Mouse (Mus musculus) telencephalon, adult 2 months (tissue): ENCODE results near the gene Ckap4.
"Not testable (repeated sequence)": the region's sequence is repeated elsewhere in the genome, so short reads cannot be mapped to it uniquely, and the experiment has no call there.

Experiments
- DNase-seq: peaks from one replicate; pipeline ENCODE4 v3.0.0-alpha.2; 2011; ENCODE audit warnings: low read depth, low spot score

Gene Ckap4

DNA sequence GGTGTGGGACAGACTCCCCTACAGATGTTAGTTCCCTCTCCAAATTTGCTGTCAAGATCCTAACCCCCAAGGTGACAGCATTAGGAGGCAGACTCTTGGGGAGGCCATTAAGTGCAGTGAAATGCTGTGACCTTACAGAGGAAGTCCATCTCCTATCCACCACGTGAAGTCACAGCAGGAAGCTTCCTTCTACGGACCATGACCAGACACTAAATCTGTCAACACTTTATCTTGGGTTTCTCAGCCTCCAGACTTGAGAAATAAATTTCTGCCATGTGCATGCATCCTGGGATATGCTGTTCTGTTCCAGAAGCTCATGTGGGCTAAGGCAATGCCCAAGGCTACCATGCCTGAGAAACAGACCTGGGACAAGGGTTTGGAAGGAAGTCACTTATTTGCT, 35.0 kb downstream of the Ckap4 start:
- no peak for DNase-seq

DNA sequence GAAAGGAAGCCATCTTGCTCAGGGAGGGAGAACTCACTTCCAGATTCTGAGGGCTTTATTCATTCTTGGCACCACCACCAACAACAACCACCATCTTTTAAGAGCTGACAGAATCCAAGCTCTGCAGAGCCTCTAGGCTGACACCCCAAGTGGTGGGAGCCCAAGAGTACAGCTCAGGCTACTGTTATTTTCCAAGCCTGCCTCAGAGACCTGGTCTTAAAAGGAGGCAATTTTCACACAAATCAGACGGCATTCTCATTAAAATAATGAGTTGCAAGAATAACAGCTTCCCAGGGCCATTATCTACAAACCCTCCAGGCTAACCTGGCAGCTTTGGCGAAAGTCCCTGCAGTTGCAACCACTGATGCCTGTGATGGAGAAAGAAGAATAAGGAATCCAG, 37.1 kb downstream of the Ckap4 start:
- no peak for DNase-seq

DNA sequence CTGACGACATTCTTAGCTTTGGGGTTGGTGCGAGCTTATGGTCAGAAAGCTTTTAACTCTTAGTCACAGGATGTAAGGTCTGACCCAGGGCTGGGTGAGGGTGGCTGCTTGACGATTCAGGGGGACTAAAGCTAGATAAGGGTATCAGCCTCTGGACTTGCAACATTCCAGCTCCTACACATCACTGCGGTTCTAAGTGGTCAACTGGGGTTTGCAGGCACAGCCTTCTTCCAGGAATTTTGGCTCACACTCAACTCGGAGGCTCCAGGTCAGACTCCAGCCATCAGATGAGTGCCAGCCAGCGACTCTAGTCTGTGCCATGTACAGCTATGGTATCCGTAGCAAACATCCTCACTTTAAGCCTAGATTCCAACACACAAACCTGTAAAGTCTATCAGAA, 39.4 kb downstream of the Ckap4 start:
- DNase-seq: no peak

DNA sequence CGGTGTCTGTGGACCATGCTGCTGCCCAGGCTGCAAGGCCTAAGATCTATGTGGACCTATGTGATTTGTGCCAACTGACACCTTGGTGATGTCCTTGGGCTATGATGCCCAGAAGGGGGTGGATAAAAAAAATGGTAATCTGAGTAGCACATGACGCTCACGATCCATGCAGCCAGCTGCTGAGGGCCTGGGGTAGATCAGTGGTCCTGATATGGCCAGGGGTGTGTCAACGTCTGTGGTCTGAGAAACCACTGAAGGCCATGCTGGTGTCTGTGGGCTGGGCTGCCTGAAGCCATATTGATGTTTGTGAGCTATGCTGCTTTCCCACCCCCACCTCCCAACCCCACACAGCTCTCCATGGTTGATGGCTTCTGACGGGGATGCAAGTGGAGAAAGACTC, 43.7 kb downstream of the Ckap4 start:
- DNase-seq: no peak

DNA sequence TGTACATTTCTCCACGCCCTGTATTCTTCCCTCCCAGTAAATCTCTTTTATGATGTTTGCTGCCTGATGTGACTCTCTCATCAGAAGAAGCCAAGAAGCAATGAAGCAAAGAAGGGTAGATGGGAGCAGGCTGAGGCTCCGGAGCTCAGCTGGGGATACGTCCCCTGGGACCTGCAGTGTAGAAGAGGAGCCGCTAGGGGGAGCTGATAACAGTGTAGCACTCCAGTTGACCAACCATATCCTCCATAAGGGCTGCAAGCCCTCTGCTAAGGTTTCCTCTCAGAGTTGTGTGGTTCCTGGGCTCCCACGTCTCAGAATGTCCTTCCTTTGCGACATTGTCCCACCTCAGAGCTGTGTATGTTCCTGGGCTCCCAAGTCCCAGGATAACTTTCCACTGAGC, 45.5 kb downstream of the Ckap4 start:
- DNase-seq: no peak

DNA sequence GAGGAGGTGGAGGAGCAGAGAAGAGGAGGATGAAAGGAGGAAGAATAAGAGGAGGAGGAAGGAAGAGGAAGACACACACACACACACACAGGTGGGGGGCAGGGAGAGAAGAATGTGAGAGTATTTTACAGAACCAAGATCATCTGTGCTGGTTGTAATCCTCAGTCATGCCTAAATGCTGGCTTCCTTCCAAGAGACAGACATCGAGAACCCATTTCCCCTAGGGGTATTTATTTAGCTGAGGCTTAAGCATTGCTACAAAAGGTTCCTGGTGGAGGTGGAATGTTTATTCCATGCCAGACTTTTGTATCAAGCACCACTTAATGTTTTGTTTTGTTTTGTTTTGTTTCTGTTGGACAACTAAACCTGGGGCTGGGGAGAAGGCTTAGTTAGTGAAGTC, 49.2 kb downstream of the Ckap4 start:
- DNase-seq: no peak

DNA sequence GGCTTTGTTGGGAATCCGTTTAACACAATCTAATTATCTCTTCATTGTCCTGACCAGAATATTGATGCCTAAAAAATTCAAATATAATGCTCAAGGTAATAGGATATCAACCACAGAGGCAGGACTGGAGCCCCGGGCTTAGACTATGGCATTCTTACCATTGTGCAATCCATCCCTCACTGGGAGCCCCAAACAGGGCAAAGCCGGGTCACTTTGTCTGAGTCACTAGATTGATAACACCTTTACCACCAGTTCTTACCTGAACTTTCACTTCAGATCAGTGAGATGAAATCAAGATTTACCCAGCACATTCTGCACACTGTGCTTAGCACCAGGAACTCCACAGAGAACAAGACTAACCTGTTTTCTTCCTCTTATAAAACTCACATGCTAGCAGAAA, 50.3 kb downstream of the Ckap4 start:
- DNase-seq: no peak

DNA sequence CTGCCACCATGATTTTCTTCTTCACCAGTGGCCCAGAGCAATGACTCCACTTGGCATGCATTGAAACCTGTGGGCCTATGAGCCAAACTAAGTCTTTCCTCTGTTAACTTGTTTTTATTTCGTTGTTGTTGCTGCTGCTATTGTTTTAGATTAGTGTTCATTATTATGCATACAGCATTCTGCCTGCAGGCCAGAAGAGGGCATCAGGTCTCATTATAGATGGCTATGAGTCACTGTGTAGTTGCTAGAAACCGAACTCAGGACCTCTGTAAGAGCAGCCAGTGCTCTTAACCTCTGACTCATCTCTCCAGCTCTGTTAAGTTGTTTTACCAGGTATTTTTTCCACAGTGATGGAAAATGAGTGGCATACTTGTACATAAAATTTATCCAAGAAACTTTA, 50.8 kb downstream of the Ckap4 start:
- no peak for DNase-seq

DNA sequence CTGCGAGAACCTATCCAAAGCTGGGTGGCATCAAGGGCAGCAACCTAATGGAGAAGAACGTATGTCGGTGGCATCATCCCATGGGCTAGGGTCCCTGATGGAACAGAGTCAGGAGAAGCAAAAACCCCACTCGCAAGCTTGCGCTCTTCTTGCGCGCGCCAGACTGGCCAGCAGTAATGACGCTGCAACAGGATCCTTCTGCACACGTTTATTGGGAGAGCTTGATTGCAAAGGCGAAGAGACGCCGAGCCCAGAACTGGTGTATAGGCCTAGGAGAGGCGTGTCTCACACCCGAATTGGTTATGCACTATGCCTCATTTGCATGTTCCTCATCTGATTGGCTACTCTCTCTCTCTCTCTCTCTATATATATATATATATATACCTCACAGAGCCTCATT, 51.4 kb downstream of the Ckap4 start:
- DNase-seq: not testable (repeated sequence)

DNA sequence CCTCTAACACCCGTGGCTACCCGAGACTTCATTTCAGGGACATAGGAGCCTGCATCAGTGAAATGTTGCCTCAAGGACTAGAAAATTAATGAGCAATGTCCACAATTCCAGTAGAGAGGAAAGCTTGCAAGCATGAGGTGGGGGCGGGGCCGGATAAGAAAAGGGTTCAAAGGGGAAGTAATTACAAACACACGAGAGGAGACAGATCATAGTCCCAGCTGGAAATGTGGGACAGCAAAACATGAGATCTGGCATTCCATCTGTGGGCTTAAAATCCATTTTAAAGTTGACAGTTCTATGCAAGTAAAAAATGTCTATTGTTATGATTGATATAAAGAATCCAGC, 52.6 kb downstream of the Ckap4 start:
- DNase-seq: no peak

DNA sequence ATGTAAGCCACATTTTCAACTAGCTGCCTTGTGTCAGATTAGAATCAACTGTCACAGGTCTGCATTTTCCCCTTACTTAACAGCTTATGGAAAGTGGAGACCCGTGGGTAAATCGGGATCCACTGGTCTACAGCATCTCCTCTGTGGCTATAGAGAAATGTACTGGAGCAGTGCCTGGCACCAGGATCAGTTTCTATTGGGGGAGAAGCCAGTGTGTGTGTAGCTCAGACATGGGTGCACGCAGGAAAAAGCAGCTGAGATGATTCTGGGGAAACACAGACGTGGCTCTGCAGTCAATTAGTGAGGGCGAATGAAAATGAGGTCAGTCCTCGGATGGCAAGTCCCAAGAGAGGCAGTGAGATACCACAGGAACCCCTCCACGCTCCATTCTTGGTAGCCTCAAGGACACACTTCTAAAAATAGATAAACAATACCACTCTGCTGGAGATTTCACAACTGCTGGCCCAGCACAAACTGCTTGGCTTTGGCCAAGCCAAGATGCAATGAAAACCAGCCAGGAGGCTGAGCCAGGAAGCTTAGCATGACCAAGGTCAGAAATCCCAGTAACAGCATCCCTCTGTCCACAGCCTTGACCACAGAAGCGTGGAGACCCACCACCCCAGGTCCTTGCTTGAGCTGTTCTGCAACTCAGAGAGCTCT, 53.1 kb downstream of the Ckap4 start:
- no peak for DNase-seq

DNA sequence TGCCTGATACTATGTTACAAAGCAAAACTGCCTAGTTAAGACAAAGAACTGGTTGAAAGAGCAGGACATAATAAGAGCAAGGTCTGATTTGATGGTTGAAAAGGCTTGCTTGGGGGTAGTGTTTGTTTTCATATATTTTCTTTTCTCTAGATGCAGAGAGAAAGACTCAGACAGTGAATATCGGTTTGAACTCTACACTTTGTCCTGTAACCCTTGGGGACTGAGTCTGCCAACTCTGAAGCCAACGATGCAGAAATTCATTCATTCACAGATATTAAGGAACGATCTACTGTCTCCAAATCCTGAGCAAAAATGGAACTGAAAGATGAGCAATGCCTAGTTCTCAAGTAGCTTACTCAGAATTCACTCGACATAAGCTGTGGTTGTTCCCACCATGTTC, 53.7 kb downstream of the Ckap4 start:
- DNase-seq: no peak

DNA sequence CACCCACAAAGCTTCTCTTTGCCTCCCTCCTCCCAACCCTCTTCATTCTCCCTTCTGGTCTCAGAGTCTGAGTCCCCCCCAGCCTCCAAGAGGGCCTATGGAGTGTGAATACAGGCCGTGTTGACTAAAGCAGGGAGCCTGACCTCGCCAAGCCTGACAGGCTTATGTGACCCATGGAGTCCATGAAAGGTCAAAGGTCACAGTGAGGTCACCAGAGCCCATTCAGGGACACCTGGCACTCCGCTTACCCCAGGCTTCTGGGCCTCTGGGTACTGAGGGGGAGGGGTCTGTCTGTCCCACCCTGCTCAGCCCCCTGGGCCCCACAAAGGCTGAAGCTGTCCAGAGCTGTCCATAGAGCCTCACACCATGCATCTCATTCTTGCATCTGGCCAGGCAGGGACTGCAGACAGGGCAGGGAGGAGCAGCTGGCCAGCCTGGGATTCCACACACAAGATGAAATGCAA, 56.2 kb downstream of the Ckap4 start:
- DNase-seq: no peak

DNA sequence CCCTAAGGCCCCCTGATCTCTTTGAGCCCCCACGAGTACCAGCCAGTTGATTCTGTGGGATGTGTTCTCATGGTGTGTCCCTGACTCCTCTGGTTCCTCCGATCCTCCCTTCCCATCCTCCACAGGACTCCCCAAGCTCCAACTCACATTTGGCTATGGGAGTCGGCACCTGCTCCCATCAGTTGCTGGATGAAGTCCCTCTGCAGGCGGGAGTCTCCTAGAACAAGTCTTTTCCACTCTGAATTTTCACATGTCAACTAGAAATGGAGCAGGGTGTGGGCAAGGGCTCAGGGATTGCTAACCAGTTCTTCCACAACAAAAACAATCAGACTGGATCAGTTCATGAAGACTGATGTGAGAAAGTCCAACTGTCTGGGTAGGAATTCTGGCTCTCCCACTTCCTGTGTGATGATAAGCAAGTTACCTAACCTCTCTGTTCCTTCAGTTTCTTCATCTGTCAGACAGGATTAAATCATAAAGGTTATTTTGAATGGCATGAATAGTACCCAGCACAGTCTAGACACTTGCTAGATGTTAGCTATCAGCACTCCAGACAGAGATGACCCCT, 56.7 kb downstream of the Ckap4 start:
- DNase-seq: no peak
